Mouse (Mus musculus): ENCODE measurements at regions not wholly inside any gene's neighbourhood (a gene's known extent, or its start where the extent isn't known, plus 50 kb on each side); places are given as distances from the start of the nearest gene placed in this dataset.

DNA sequence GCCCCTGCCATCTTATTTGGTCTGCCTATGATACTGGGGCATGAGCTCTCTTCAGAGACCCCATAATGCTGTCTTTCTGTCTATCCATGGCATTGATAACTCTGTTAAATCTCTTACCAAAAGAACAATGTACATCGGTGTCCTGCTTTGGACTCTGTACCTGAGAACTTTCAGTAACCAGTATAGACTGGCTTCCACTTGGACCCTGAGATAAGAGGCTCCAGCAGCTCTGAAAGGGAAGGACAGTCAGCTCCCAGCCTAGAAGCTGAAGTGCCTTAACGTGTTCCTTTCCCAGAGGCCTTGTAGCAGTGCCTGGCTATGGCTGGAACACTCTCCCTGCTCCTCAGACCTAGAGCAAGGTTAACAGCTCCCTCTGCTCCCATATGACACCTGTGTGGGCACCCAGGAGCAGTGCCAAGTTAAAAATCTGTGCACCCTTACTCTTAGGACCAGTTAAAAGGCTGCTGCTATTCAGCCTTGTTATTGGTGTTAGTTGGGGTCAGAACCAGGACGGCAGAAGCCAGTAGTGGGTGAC is 343.8 kb upstream of the Hs6st1 start:
- Histone ChIP-seq H3K4me1 (ENCODE audit: insufficient read depth, low read depth, low read length) (no peaks in the 10 kb centered on the region), H3K27ac (ENCODE audit: low read length) (no peak overlapping the region), H3K9me3 (ENCODE audit: low read length) (no peaks in the 10 kb centered on the region), H3K4me2 (replicated peaks; ENCODE audit: low read depth, low read length) (no peak overlapping the region), H3K4me3 (ENCODE audit: low read depth, low read length) (no peak overlapping the region), H3K27me3 (replicated peaks; ENCODE audit: insufficient read depth, low read length) (no peaks in the 10 kb centered on the region), H3K9ac (replicated peaks; ENCODE audit: low read depth) (no peak overlapping the region), H3K36me3 (ENCODE audit: insufficient read depth, low read length) (no peaks in the 10 kb centered on the region)
- DNase-seq (ENCODE audit: low spot score) = no peak
- WGBS = 56% methylated on average over 3 of the region's 3 CpGs
- no peak for ATAC-seq
- TF ChIP-seq CTCF (IDR thresholded peaks at IDR 0.05) (no peak), EP300 (IDR thresholded peaks at IDR 0.05) (no peak)

DNA sequence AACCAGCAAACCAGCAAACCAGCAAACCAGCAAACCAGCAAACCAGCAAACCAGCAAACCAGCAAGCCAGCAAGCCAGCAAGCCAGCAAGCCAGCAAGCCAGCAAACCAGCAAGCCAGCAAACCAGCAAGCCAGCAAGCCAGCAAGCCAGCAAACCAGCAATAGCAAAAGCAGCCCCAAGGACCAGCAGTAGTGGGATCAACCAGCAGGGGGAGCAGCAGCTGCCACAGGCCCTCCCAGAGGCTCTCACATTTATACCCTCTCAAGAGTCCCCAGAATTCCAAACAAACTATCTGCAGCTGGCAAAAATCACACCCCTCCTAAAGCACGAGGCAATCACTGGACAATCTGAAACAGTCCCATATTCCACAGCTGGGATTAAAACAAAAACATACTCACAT is 341.6 kb upstream of the Hs6st1 start:
- Histone ChIP-seq H3K4me2 (replicated peaks; ENCODE audit: low read depth, low read length) (no peak overlapping the region), H3K27ac (ENCODE audit: low read length) (no peak overlapping the region), H3K9me3 (ENCODE audit: low read length) (no peaks in the 10 kb centered on the region), H3K27me3 (replicated peaks; ENCODE audit: insufficient read depth, low read length) (no peaks in the 10 kb centered on the region), H3K36me3 (ENCODE audit: insufficient read depth, low read length) (no peaks in the 10 kb centered on the region), H3K9ac (replicated peaks; ENCODE audit: low read depth) (no peak overlapping the region), H3K4me1 (ENCODE audit: insufficient read depth, low read depth, low read length) (no peaks in the 10 kb centered on the region), H3K4me3 (ENCODE audit: low read depth, low read length) (no peak overlapping the region)
- TF ChIP-seq CTCF (IDR thresholded peaks at IDR 0.05) (peak; percentile 66), EP300 (IDR thresholded peaks at IDR 0.05) (no peak)
- 26% methylated on average over 1 of the region's 1 CpGs for WGBS
- ATAC-seq = no peak
- DNase-seq (ENCODE audit: low spot score) = peak; percentile 25

DNA sequence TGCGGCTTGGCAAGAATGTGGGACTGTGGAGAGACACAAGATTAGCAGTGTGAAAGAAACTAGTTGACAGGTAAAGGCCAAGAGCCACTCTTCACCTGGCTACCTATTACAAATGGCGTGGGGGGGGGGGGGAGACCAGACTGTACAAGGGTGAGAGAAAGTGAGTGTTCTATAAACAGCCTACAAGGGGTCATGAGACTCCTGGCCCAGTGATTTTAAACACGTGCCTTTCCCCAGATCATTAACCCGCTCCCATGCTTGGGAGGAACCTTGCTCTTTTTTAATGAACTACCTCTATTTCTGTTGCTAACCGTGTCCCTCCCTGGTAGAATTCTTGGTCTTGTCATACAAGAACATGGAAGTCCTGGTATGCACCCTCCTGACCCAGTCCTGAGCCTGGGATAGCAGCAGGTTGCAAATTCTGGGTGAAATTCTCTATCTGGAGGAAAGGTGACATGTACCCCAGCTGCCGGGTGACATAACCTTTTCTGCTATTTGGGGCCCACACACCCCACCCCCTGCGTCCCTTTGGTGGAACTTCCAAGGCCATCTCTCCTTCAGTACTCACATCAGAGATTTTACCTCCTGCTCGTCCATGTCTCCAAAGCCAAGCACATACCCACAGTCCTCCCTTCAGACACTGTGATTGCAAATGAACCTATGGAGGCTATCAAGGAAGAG is 340.8 kb upstream of the Hs6st1 start:
- Histone ChIP-seq H3K4me2 (replicated peaks; ENCODE audit: low read depth, low read length) (no peak overlapping the region), H3K4me1 (ENCODE audit: insufficient read depth, low read depth, low read length) (no peaks in the 10 kb centered on the region), H3K27ac (ENCODE audit: low read length) (no peak overlapping the region), H3K4me3 (ENCODE audit: low read depth, low read length) (no peak overlapping the region), H3K9me3 (ENCODE audit: low read length) (no peaks in the 10 kb centered on the region), H3K9ac (replicated peaks; ENCODE audit: low read depth) (no peak overlapping the region), H3K36me3 (ENCODE audit: insufficient read depth, low read length) (no peaks in the 10 kb centered on the region), H3K27me3 (replicated peaks; ENCODE audit: insufficient read depth, low read length) (no peaks in the 10 kb centered on the region)
- ATAC-seq (no peak), DNase-seq (ENCODE audit: low spot score) (no peak)
- TF ChIP-seq EP300 (IDR thresholded peaks at IDR 0.05) (no peak), CTCF (IDR thresholded peaks at IDR 0.05) (no peak)
- 76% methylated on average over 8 of the region's 8 CpGs for WGBS

GRCm38 (mm10) chr1:35729785-35730295 is 338.4 kb upstream of the Hs6st1 start:
- H3K4me1 ChIP-seq (ENCODE audit: insufficient read depth, low read depth, low read length) = no peaks in the 10 kb centered on the region
- no peaks in the 10 kb centered on the region for H3K36me3 ChIP-seq (ENCODE audit: insufficient read depth, low read length)
- WGBS = 71% methylated on average over 5 of the region's 5 CpGs
- ATAC-seq (peak; percentile 30), DNase-seq (ENCODE audit: low spot score) (peak; percentile 16)
- no peak overlapping the region for H3K9ac ChIP-seq (replicated peaks; ENCODE audit: low read depth)
- H3K27me3 ChIP-seq (replicated peaks; ENCODE audit: insufficient read depth, low read length) = no peaks in the 10 kb centered on the region
- H3K4me2 ChIP-seq (replicated peaks; ENCODE audit: low read depth, low read length) = no peak overlapping the region
- H3K27ac ChIP-seq (ENCODE audit: low read length) = no peak overlapping the region
- TF ChIP-seq CTCF (IDR thresholded peaks at IDR 0.05) (no peak), EP300 (IDR thresholded peaks at IDR 0.05) (no peak)
- no peak overlapping the region for H3K4me3 ChIP-seq (ENCODE audit: low read depth, low read length)
- H3K9me3 ChIP-seq (ENCODE audit: low read length) = no peaks in the 10 kb centered on the region

DNA sequence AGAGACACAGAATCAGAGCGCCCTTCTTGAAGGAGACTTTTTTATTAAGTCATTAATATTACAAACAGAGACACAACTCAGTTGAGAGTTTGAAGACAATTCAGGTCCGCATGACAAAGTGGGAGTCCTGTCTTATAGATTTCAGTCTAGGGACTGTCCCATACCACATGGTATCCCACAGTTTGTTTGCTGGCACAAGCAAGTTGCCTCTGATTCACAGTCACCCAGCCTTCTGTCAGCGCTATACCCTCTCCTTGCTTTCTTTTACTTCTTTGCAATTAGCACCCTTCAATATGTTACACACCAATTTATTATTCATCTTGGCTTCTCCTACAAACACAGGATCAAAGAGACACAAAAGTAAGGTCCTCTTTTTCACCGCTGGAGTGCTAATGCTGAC is 337.9 kb upstream of the Hs6st1 start:
- Histone ChIP-seq H3K4me3 (ENCODE audit: low read depth, low read length) (no peak overlapping the region), H3K9me3 (ENCODE audit: low read length) (no peaks in the 10 kb centered on the region), H3K4me2 (replicated peaks; ENCODE audit: low read depth, low read length) (no peak overlapping the region), H3K36me3 (ENCODE audit: insufficient read depth, low read length) (no peaks in the 10 kb centered on the region), H3K27ac (ENCODE audit: low read length) (no peak overlapping the region), H3K4me1 (ENCODE audit: insufficient read depth, low read depth, low read length) (no peaks in the 10 kb centered on the region), H3K27me3 (replicated peaks; ENCODE audit: insufficient read depth, low read length) (no peaks in the 10 kb centered on the region), H3K9ac (replicated peaks; ENCODE audit: low read depth) (no peak overlapping the region)
- 63% methylated on average over 4 of the region's 4 CpGs for WGBS
- ATAC-seq (no peak), DNase-seq (ENCODE audit: low spot score) (no peak)
- TF ChIP-seq CTCF (IDR thresholded peaks at IDR 0.05) = no peak
- TF ChIP-seq EP300 (IDR thresholded peaks at IDR 0.05) = no peak

DNA sequence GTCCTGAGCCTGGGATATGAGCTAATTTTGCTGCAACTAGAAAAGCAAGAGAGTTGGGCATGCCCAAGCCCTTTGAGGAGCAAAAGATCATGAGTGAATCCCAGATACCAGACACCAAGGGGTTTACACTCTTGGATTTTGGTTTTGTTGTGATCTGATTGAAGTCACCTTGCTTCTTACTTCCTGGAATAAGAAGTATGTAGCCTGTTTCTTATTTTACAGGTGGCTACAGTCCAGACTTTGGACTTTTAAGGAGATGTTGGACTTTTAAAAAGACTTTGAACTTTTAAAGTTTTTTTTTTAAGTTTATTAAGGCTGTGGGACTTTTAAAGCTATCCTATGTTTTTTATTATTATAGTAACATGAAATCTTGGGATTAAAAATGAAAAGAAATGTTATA is 332.0 kb upstream of the Hs6st1 start:
- Histone ChIP-seq H3K27ac (ENCODE audit: low read length) (no peak overlapping the region), H3K9me3 (ENCODE audit: low read length) (no peaks in the 10 kb centered on the region), H3K36me3 (ENCODE audit: insufficient read depth, low read length) (no peaks in the 10 kb centered on the region), H3K4me3 (ENCODE audit: low read depth, low read length) (no peak overlapping the region), H3K4me1 (ENCODE audit: insufficient read depth, low read depth, low read length) (no peaks in the 10 kb centered on the region), H3K4me2 (replicated peaks; ENCODE audit: low read depth, low read length) (no peak overlapping the region), H3K9ac (replicated peaks; ENCODE audit: low read depth) (no peak overlapping the region), H3K27me3 (replicated peaks; ENCODE audit: insufficient read depth, low read length) (no peaks in the 10 kb centered on the region)
- TF ChIP-seq CTCF (IDR thresholded peaks at IDR 0.05) (no peak), EP300 (IDR thresholded peaks at IDR 0.05) (no peak)
- ATAC-seq (no peak), DNase-seq (ENCODE audit: low spot score) (no peak)
